Comparison of ENCODE assay signal across 8 mouse cellular contexts in the genomic region with DNA sequence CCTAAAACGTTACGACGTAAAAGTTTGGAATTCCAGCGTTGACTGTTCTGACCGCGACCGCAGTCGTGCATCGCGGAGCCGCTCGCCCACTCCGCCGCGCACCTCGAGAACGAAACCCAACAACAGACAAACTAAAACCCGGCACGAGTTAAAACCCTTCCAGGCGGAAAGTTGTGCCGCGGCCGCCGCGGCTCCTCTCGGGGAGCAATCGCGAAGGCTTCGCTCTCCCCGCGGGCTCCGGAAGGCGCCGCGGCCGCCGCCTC.
A peak's percentile ranks its signal among the peaks of the same experiment; 100 is the strongest.
DNase-seq lines count a peak whose midpoint lies in the region; ATAC-seq and TF ChIP-seq lines count a peak whose summit lies in the region.

No protein-coding gene starts in this region.

- no peak for TF ChIP-seq EP300 in liver, embryonic 14.5 days (IDR thresholded peaks at IDR 0.05; ENCODE audit: low read depth)

- peaks cover 47% of the 10 kb centered on the region for H3K79me2 ChIP-seq in C2C12 (ENCODE audit: control insufficient read depth, insufficient read depth)

- H3K4me1 ChIP-seq in heart, embryonic 11.5 days (ENCODE audit: control insufficient read depth, insufficient read depth, low read length) = peaks cover 26% of the 10 kb centered on the region
- H3K4me1 ChIP-seq in hindbrain, embryonic 13.5 days (replicated peaks) = peaks cover 33% of the 10 kb centered on the region
- H3K4me1 ChIP-seq in liver, embryonic 14.5 days (replicated peaks; ENCODE audit: control insufficient read depth in 2 of 2, insufficient read depth in 2 of 2, low read length in 1 of 2) = peaks cover 20 to 23% of the 10 kb centered on the region in 2 experiments
- peaks cover 50% of the 10 kb centered on the region for H3K4me1 ChIP-seq in neural tube, embryonic 13.5 days (replicated peaks)

- H3ac ChIP-seq in C2C12 (ENCODE audit: control insufficient read depth, insufficient read length, low read depth) = peak overlapping the region; percentile 94

- peak overlapping the region; percentile 98 for H3K4me3 ChIP-seq in heart, embryonic 11.5 days (ENCODE audit: low read depth, low read length)
- H3K4me3 ChIP-seq in C2C12 (ENCODE audit: insufficient read depth, poor library complexity, severe bottlenecking) = peak overlapping the region; percentile 91
- H3K4me3 ChIP-seq in hindbrain, embryonic 13.5 days = peak overlapping the region; percentile 92
- peak overlapping the region; percentile 89 to 94 for H3K4me3 ChIP-seq in liver, embryonic 14.5 days (ENCODE audit: insufficient read depth in 1 of 2, low read depth in 2 of 2, low read length in 2 of 2)
- H3K4me3 ChIP-seq in neural tube, embryonic 13.5 days = peak overlapping the region; percentile 93

- peak overlapping the region; percentile 70 for H3K4me2 ChIP-seq in heart, embryonic 11.5 days
- H3K4me2 ChIP-seq in hindbrain, embryonic 13.5 days = peak overlapping the region; percentile 89
- peak overlapping the region; percentile 93 for H3K4me2 ChIP-seq in liver, embryonic 14.5 days (ENCODE audit: low read depth)
- peak overlapping the region; percentile 88 for H3K4me2 ChIP-seq in neural tube, embryonic 13.5 days

- no peaks in the 10 kb centered on the region; the same call in 1 of the 2 replicates for H3K9me3 ChIP-seq in heart, embryonic 11.5 days (replicated peaks; ENCODE audit: control insufficient read depth, low read length)
- no peaks in the 10 kb centered on the region for H3K9me3 ChIP-seq in hindbrain, embryonic 13.5 days
- no peaks in the 10 kb centered on the region for H3K9me3 ChIP-seq in liver, embryonic 14.5 days (ENCODE audit: control insufficient read depth, low read length)
- H3K9me3 ChIP-seq in neural tube, embryonic 13.5 days = no peaks in the 10 kb centered on the region

- no peak for ATAC-seq in heart, embryonic 11.5 days (replicated peaks; ENCODE audit: insufficient number of reproducible peaks, low FRiP score, low TSS enrichment)
- ATAC-seq in hindbrain, embryonic 13.5 days (ENCODE audit: low FRiP score) = no peak; the same call in 1 of the 2 replicates
- ATAC-seq in liver, embryonic 14.5 days (ENCODE audit: insufficient read depth) = peak; percentile 7; the same call in 1 of the 2 replicates
- peak; percentile 4; the same call in 1 of the 2 replicates for ATAC-seq in neural tube, embryonic 13.5 days (ENCODE audit: low read depth)

- under 1% methylated on average over 37 of the region's 37 CpGs for WGBS in heart, embryonic 11.5 days (ENCODE audit: insufficient replicate concordance)
- WGBS in hindbrain, embryonic 13.5 days = under 1% methylated on average over 36 of the region's 37 CpGs
- WGBS in liver, embryonic 14.5 days (ENCODE audit: insufficient replicate concordance) = under 1% methylated on average over 37 of the region's 37 CpGs
- WGBS in neural tube, embryonic 13.5 days = under 1% methylated on average over 37 of the region's 37 CpGs

- no peak for TF ChIP-seq CTCF in C2C12 (IDR thresholded peaks at IDR 0.05; ENCODE audit: control insufficient read depth, insufficient read depth, insufficient read length)
- no peak for TF ChIP-seq CTCF in liver, embryonic 14.5 days (IDR thresholded peaks at IDR 0.05; ENCODE audit: low read depth)

- peak overlapping the region; percentile 99 for H3K27ac ChIP-seq in heart, embryonic 11.5 days (ENCODE audit: low read depth, low read length)
- peak overlapping the region; percentile 100 for H3K27ac ChIP-seq in hindbrain, embryonic 13.5 days
- peak overlapping the region; percentile 82 for H3K27ac ChIP-seq in liver, embryonic 14.5 days
- peak overlapping the region; percentile 100 for H3K27ac ChIP-seq in neural tube, embryonic 13.5 days (replicated peaks)

- no peaks in the 10 kb centered on the region for H3K27me3 ChIP-seq in heart, embryonic 11.5 days (ENCODE audit: control insufficient read depth, insufficient read depth, low read length)
- H3K27me3 ChIP-seq in C2C12 (ENCODE audit: control insufficient read depth, insufficient read depth, insufficient read length) = no peaks in the 10 kb centered on the region
- H3K27me3 ChIP-seq in hindbrain, embryonic 13.5 days = no peaks in the 10 kb centered on the region
- no peaks in the 10 kb centered on the region for H3K27me3 ChIP-seq in liver, embryonic 14.5 days (ENCODE audit: control insufficient read depth, insufficient read depth, low read length)
- H3K27me3 ChIP-seq in neural tube, embryonic 13.5 days = no peaks in the 10 kb centered on the region

- peaks cover 9% of the 10 kb centered on the region for H3K36me3 ChIP-seq in heart, embryonic 11.5 days (ENCODE audit: control insufficient read depth, insufficient read depth, low read length)
- H3K36me3 ChIP-seq in C2C12 (ENCODE audit: control insufficient read depth, insufficient read depth) = peaks cover 36% of the 10 kb centered on the region
- H3K36me3 ChIP-seq in hindbrain, embryonic 13.5 days = peaks cover 6% of the 10 kb centered on the region
- H3K36me3 ChIP-seq in liver, embryonic 14.5 days (replicated peaks; ENCODE audit: control insufficient read depth, insufficient read depth, low read depth) = peaks cover 2% of the 10 kb centered on the region
- H3K36me3 ChIP-seq in neural tube, embryonic 13.5 days = peaks cover 15% of the 10 kb centered on the region

- peak overlapping the region; percentile 100 for H3K9ac ChIP-seq in heart, embryonic 11.5 days (ENCODE audit: low read depth, low read length)
- peak overlapping the region; percentile 99 for H3K9ac ChIP-seq in hindbrain, embryonic 13.5 days
- H3K9ac ChIP-seq in liver, embryonic 14.5 days (replicated peaks) = peak overlapping the region; percentile 95
- peak overlapping the region; percentile 100 for H3K9ac ChIP-seq in neural tube, embryonic 13.5 days

- peaks cover 34% of the 10 kb centered on the region for H3K79me3 ChIP-seq in C2C12 (ENCODE audit: low read depth)

- no peak for DNase-seq in heart, adult 11 months
- peak; percentile 67 for DNase-seq in embryo, embryonic 10.5 days (ENCODE audit: low spot score)
- DNase-seq in liver, embryonic 14.5 days (ENCODE audit: low read depth in 3 of 3, low spot score in 3 of 3) = no peak
- no peak for DNase-seq in adrenal gland, adult 2 months

TF ChIP-seq in C2C12, 6 proteins besides CTCF, POLR2A, EP300 and RAD21:
- no peak for TF ChIP-seq MAX (IDR thresholded peaks at IDR 0.05)
- TF ChIP-seq MYOD1 (IDR thresholded peaks at IDR 0.05; ENCODE audit: control insufficient read depth, insufficient read length, low read depth) = no peak
- no peak for TF ChIP-seq MYOG (IDR thresholded peaks at IDR 0.05; ENCODE audit: control insufficient read depth, extremely low read depth, insufficient read length)
- no peak for TF ChIP-seq USF1 (IDR thresholded peaks at IDR 0.05; ENCODE audit: low read depth)
- no peak for TF ChIP-seq FOSL1 (IDR thresholded peaks at IDR 0.05; ENCODE audit: insufficient read depth, low read length, poor library complexity, severe bottlenecking)
- no peak for TF ChIP-seq CEBPB (IDR thresholded peaks at IDR 0.05; ENCODE audit: low read depth)

Comparison
In these comparisons a context has a peak if more than half of its experiments do, and no peak if none do; other contexts are left out.
1. ATAC-seq: peak in liver, embryonic 14.5 days (single experiment) and neural tube, embryonic 13.5 days (single experiment); none in heart, embryonic 11.5 days (single experiment) and hindbrain, embryonic 13.5 days (single experiment).
2. Peak in every context shown above with its lines, with median percentiles within 50 percentile points of each other: H3K27ac ChIP-seq, H3K4me2 ChIP-seq, H3K4me3 ChIP-seq and H3K9ac ChIP-seq.